Mouse (Mus musculus) ES-CJ7 (cell line): ENCODE measurements at regions not wholly inside any gene's neighbourhood (a gene's known extent, or its start where the extent isn't known, plus 50 kb on each side); places are given as distances from the start of the nearest gene placed in this dataset.

ENCODE experiments used
- DNase-seq: peaks from one replicate; pipeline ENCODE4 v3.0.0; 2011; ENCODE audit warnings: low read depth, low spot score

GRCm38 (mm10) chr11:13170449-13170848 is 705.7 kb upstream of the Cobl start:
- no peak for DNase-seq

GRCm38 (mm10) chr11:13151901-13152300 is 687.1 kb upstream of the Cobl start:
- DNase-seq, result no peak

- peak; percentile 47 for DNase-seq
Measured at GRCm38 (mm10) chr11:13142721-13143120, 678.0 kb upstream of the Cobl start.

DNA sequence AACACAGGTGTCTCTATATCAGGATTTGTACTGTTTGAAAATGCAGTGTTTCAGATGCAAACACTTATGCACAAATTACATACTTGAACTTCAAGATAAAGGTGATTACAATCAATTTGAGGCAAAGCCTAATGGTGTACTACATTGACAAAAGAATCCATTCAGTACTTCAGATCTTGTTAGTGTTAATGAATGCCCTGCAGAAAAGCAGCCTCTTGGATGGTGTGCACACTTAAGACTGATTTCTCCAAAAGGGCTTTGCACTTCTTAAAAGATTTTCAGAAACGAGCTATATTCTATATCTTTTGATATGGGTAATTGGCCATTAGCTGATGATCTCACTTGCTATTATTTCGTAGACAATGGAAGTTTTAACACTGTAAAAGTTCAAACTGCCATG is 662.0 kb upstream of the Cobl start:
- no peak for DNase-seq

- no peak for DNase-seq
Measured at GRCm38 (mm10) chr11:13112486-13112885, 647.7 kb upstream of the Cobl start.
